Mouse (Mus musculus) spleen, adult 2 months (tissue): ENCODE data around the gene Adam1a.

ENCODE experiments used
- CTCF ChIP-seq: fragments of 200-500 bp; IDR thresholded peaks from 2 replicates; pipeline ENCODE4 v1.5.1; 2011; ENCODE audit warnings: mild to moderate bottlenecking, inconsistent platforms; ENCODE audit not compliant: insufficient read depth, insufficient read length, insufficient replicate concordance; ENCODE audit errors: extremely low read depth
- POLR2A ChIP-seq: fragments of 200-500 bp; IDR thresholded peaks from 2 replicates; pipeline ENCODE4 v1.6.1; 2011; ENCODE audit warnings: low read depth, low read length, inconsistent platforms

DNA sequence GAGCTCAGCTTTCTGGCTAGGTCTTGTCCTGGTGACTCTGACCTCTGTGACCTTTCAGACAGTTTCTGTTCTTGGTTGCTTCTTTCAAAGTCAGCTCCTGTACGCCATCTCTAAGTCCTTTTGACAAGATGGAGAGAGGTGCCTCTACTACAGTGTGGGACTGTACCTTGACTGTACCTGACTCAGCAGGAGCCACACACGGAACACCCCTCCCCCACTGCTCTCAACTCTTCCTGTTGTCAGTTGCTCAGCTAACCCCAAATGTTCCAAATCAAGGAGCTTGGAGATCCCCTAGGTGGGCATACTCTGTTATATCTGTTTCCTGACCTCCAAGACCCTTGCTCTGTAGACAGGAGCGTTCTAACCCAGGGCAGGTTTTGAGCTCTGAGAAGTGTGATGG, 42.1 kb downstream of the Adam1a start, which contains the start of gene Adam1b:
- TF ChIP-seq POLR2A (no peak), CTCF (no peak)
